Mouse (Mus musculus) forebrain, embryonic 12.5 days (tissue): Measurements from ENCODE around the gene Gnat1. TPM values are rescaled to one million over a fixed set of nuclear protein-coding genes. Genes with fewer than 3 reads are reported as not detected.
A peak's percentile ranks its signal among the peaks of the same experiment; 100 is the strongest.

Experiments
- ATAC-seq: fragments of 200-750 bp; cut with Nextera tagmentation; 2 replicates; pipeline ENCODE4 v1.8.0; 2017; ENCODE audit warnings: moderate TSS enrichment; ENCODE audit not compliant: low FRiP score
- H3K27ac ChIP-seq: fragments of 300-500 bp; sonication (generic); 2 replicates; pipeline ENCODE4 v1.5.1; 2016; ENCODE audit warnings: mild to moderate bottlenecking
- H3K27me3 ChIP-seq: fragments of 300-500 bp; sonication (generic); 2 replicates; pipeline ENCODE4 v1.6.1; 2016; ENCODE audit warnings: mild to moderate bottlenecking
- H3K36me3 ChIP-seq: fragments of 300-500 bp; sonication (generic); replicated peaks from 2 replicates; pipeline ENCODE4 v1.6.1; 2016; ENCODE audit warnings: mild to moderate bottlenecking
- H3K4me1 ChIP-seq: fragments of 300-500 bp; sonication (generic); 2 replicates; pipeline ENCODE4 v1.6.1; 2016
- H3K4me2 ChIP-seq: fragments of 300-500 bp; sonication (generic); 2 replicates; pipeline ENCODE4 v1.6.1; 2016; ENCODE audit warnings: mild to moderate bottlenecking, moderate library complexity
- H3K4me3 ChIP-seq: fragments of 300-500 bp; sonication (generic); replicated peaks from 2 replicates; pipeline ENCODE4 v1.5.1; 2016; ENCODE audit warnings: mild to moderate bottlenecking
- H3K9ac ChIP-seq: fragments of 300-500 bp; sonication (generic); 2 replicates; pipeline ENCODE4 v1.6.1; 2016; ENCODE audit warnings: mild to moderate bottlenecking
- H3K9me3 ChIP-seq: fragments of 300-500 bp; sonication (generic); 2 replicates; pipeline ENCODE4 v1.6.1; 2016
- WGBS: fragments of 180-500 bp; shearing (Covaris S2); methylation state at CpG from one replicate; pipeline ENCODE4 v1.1.7; 2016; 5-methylcytosine and 5-hydroxymethylcytosine counted together
- polyA plus RNA-seq: library from polyadenylated mRNA; unstranded; fragments of >200 nt; fragmentation: Nextera tagmentation; extraction: Ambion mirVana; gene quantifications from 2 replicates; pipeline ENCODE4 v1.2.1, GENCODE M21; 2016

Gene Gnat1
- polyA plus RNA-seq, result 1.7 and 2.1 TPM in 2 replicates

DNA sequence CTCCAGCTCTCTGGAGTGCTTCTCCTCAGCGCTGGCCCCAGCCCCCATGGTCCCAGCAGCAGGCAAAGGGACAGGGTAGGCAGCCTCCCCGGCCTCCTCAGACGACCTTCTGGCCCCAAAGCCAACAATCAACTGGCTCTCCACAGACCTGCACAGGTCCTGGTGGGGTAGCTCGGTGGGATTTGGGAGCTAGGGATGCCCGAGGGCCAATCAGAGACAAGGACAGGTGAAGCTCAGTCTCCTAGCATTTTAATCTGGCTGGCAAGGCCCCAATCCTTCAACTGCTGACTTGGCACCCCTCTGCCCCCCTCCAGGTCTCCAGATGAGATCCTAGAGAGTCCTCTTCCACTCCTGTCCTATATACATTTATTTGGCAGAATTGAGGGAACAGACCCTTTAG is at the start of gene Gnat1:
Gene Gnat1 (minus strand): TSS at position 212 of the 400 bp plus-strand sequence.
- no peak for ATAC-seq
- H3K27ac ChIP-seq, result no peak within 1 kb of the TSS

DNA sequence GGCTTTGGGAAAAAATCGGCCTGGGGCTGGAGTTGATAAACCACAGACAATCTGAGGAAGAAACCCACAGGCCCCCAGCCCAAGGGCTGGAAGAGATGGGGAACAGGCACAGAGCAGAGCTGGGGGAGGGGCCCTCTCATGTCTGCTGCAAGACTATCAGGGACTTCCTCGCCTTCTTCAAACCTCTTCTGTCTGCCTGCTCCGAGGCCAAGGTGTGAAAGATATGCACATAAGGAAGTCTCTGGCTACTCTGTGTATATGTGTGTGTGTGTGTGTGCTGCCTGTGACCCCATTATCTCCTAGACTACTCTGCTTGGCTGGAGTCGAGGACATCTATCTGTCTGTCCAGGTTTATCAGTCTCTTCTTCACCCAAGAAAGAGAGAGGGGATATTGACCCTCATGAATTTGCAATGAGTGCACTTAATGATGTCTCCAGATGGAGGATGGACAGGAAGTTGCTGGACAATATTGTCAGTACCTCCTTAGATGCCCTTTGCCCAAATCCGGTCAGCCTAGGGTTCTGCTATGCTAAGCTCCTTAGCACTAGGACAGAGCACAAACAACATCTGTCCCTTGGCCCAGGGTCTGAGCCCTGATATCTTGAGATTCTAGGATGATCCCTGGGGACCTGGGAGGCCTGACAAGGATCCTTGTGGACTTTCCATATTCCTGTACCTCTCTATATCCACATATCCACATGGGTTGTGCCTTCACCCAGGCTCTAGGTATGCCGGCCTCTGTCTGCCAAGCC is 49.6 kb upstream of the Gnat1 start:
- WGBS, result 76% methylated on average over 6 of the region's 6 CpGs
- ATAC-seq, result 0 out of 2 replicates have a peak, but pooled peaks have one; percentile 6
- Histone ChIP-seq H3K9me3 (no peaks in the 10 kb centered on the region), H3K36me3 (no peaks in the 10 kb centered on the region), H3K4me1 (peaks cover 56% of the 10 kb centered on the region), H3K4me3 (no peak overlapping the region), H3K27ac (peak overlapping the region; percentile 56; the same call in 1 of the 2 replicates), H3K9ac (no peak overlapping the region), H3K4me2 (no peak overlapping the region; the same call in 1 of the 2 replicates), H3K27me3 (no peaks in the 10 kb centered on the region)

More for the DNA sequence above, at the start of gene Gnat1:
- H3K9ac ChIP-seq, result no peak within 1 kb of the TSS
- no peak within 1 kb of the TSS for H3K4me2 ChIP-seq
- H3K36me3 ChIP-seq, result peaks cover 10% of the 10 kb centered on the region
- no peak within 1 kb of the TSS for H3K4me3 ChIP-seq
- no peaks in the 10 kb centered on the region for H3K9me3 ChIP-seq
- H3K27me3 ChIP-seq, result peaks cover 43% of the 10 kb centered on the region
- H3K4me1 ChIP-seq, result peaks cover 16% of the 10 kb centered on the region
- WGBS, result 45% methylated on average over 5 of the region's 5 CpGs

- Histone ChIP-seq H3K4me2 (no peak overlapping the region), H3K4me3 (no peak overlapping the region), H3K4me1 (peaks cover 75% of the 10 kb centered on the region), H3K9ac (no peak overlapping the region), H3K36me3 (no peaks in the 10 kb centered on the region), H3K27ac (0 out of 2 replicates have a peak overlapping the region, but pooled peaks have one; percentile 13), H3K27me3 (peaks cover 7% of the 10 kb centered on the region), H3K9me3 (no peaks in the 10 kb centered on the region)
- no peak for ATAC-seq
- 53% methylated on average over 3 of the region's 3 CpGs for WGBS
Observed at GRCm38 (mm10) chr9:107727041-107727440, 47.5 kb upstream of the Gnat1 start.

DNA sequence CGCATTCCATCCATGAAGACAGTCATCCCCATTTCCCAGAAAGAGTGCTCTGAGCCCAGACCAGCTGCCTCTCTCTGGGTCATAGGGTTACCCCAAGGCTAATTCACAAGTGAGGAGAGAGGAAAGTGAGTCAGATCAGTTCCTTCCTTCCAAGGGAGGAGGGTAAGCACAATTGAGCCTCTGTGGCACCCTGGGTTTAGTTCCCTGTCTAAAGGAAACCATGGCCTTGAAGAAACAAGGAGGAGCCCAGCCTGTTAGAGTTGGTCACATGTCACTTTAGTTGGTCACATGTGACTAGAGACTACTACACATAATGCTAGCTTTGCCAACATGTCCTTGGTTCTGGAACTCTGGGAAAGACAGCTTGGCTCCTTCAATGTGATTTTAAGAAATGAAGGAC is 45.3 kb upstream of the Gnat1 start:
- H3K27ac ChIP-seq, result 0 out of 2 replicates have a peak overlapping the region, but pooled peaks have one; percentile 1
- H3K27me3 ChIP-seq, result peaks cover 7% of the 10 kb centered on the region

GRCm38 (mm10) chr9:107723794-107724531 is 44.5 kb upstream of the Gnat1 start:
- no peaks in the 10 kb centered on the region for H3K9me3 ChIP-seq
- peaks cover 12% of the 10 kb centered on the region for H3K27me3 ChIP-seq
- no peak overlapping the region for H3K9ac ChIP-seq
- peak overlapping the region; percentile 39 for H3K4me2 ChIP-seq
- ATAC-seq, result peak; percentile 66
- no peak overlapping the region for H3K4me3 ChIP-seq
- WGBS, result 3% methylated on average over 11 of the region's 11 CpGs
- peaks cover 56% of the 10 kb centered on the region for H3K4me1 ChIP-seq
- peak overlapping the region; percentile 27; the same call in 1 of the 2 replicates for H3K27ac ChIP-seq
- H3K36me3 ChIP-seq, result no peaks in the 10 kb centered on the region

More for the DNA sequence above, 45.3 kb upstream of the Gnat1 start:
- no peak overlapping the region for H3K4me3 ChIP-seq
- H3K9ac ChIP-seq, result no peak overlapping the region
- no peaks in the 10 kb centered on the region for H3K9me3 ChIP-seq
- no peaks in the 10 kb centered on the region for H3K36me3 ChIP-seq
- H3K4me1 ChIP-seq, result peaks cover 64% of the 10 kb centered on the region
- ATAC-seq, result no peak
- 92% methylated on average over 1 of the region's 1 CpGs for WGBS
- no peak overlapping the region for H3K4me2 ChIP-seq

DNA sequence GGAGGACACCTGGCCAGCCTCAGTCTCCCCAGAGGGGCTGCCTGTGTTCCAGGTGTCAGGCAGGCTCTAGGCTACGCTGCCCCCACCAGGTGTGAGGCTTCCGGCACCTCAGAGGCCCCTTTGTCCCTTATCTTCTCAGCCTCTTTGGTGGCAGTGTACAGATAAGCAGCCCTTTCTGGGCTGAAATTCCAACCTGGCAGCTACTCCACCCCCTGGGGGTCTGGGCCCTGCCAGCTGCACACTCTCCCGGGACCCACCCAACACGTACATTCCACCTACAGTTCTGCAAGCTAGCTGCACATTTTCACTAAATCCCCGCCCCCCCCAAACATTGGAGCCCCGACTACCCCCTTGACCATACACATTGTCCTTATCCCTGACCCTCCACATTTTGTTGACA is 43.8 kb upstream of the Gnat1 start:
- Histone ChIP-seq H3K4me3 (no peak overlapping the region), H3K4me2 (peak overlapping the region; percentile 39), H3K9me3 (no peaks in the 10 kb centered on the region), H3K27ac (peak overlapping the region; percentile 27), H3K9ac (0 out of 2 replicates have a peak overlapping the region, but pooled peaks have one; percentile 21), H3K36me3 (no peaks in the 10 kb centered on the region), H3K27me3 (peaks cover 12% of the 10 kb centered on the region), H3K4me1 (peaks cover 49% of the 10 kb centered on the region)
- WGBS, result 11% methylated on average over 6 of the region's 6 CpGs
- peak; percentile 57 for ATAC-seq

- no peak for ATAC-seq
- Histone ChIP-seq H3K9ac (no peak overlapping the region), H3K4me1 (peaks cover 37% of the 10 kb centered on the region), H3K27ac (no peak overlapping the region), H3K36me3 (no peaks in the 10 kb centered on the region), H3K9me3 (no peaks in the 10 kb centered on the region), H3K27me3 (peaks cover 16% of the 10 kb centered on the region), H3K4me2 (no peak overlapping the region), H3K4me3 (no peak overlapping the region)
- 79% methylated on average over 10 of the region's 10 CpGs for WGBS
Observed at GRCm38 (mm10) chr9:107718781-107719540, 39.4 kb upstream of the Gnat1 start.

GRCm38 (mm10) chr9:107716951-107717350 is 37.4 kb upstream of the Gnat1 start:
- Histone ChIP-seq H3K36me3 (no peaks in the 10 kb centered on the region), H3K9me3 (no peaks in the 10 kb centered on the region), H3K4me2 (no peak overlapping the region), H3K9ac (no peak overlapping the region), H3K27me3 (peaks cover 10% of the 10 kb centered on the region), H3K27ac (no peak overlapping the region), H3K4me3 (no peak overlapping the region), H3K4me1 (peaks cover 18% of the 10 kb centered on the region)
- 50% methylated on average over 6 of the region's 6 CpGs for WGBS
- ATAC-seq, result no peak

DNA sequence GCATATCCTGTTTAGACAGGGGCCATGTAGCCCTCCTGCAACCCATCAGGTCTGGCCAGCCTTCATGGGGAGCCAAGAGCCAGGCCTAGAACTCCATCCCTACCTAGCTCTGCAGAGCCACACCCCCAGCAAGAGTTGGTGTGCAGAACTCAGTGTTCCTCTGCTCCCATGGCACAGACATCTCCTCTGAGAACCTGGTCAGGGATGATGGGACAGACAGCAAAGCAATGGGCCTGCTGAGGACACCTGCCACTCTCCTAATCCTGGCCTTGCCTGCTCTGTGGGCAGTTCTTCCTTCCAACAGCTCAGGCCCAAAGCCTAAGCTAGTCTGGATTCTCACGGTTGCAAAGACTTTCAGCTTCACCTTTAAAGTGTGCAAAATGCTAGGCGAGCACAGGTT is 36.1 kb upstream of the Gnat1 start:
- WGBS, result 82% methylated on average over 2 of the region's 2 CpGs
- H3K4me1 ChIP-seq, result peaks cover 16% of the 10 kb centered on the region
- H3K27me3 ChIP-seq, result peaks cover 20% of the 10 kb centered on the region
- H3K9ac ChIP-seq, result no peak overlapping the region
- H3K4me3 ChIP-seq, result no peak overlapping the region
- no peaks in the 10 kb centered on the region for H3K9me3 ChIP-seq
- no peak for ATAC-seq
- no peak overlapping the region for H3K27ac ChIP-seq
- H3K36me3 ChIP-seq, result no peaks in the 10 kb centered on the region
- H3K4me2 ChIP-seq, result no peak overlapping the region

- no peak overlapping the region; the same call in 1 of the 2 replicates for H3K4me2 ChIP-seq
- ATAC-seq, result no peak
- no peak overlapping the region for H3K9ac ChIP-seq
- no peaks in the 10 kb centered on the region for H3K36me3 ChIP-seq
- peaks cover 30% of the 10 kb centered on the region for H3K27me3 ChIP-seq
- H3K4me3 ChIP-seq, result no peak overlapping the region
- H3K9me3 ChIP-seq, result no peaks in the 10 kb centered on the region
- H3K4me1 ChIP-seq, result peaks cover 24% of the 10 kb centered on the region
- WGBS, result 20% methylated on average over 12 of the region's 12 CpGs
- peak overlapping the region; percentile 62 for H3K27ac ChIP-seq
Observed at GRCm38 (mm10) chr9:107714221-107714952, 34.9 kb upstream of the Gnat1 start.

DNA sequence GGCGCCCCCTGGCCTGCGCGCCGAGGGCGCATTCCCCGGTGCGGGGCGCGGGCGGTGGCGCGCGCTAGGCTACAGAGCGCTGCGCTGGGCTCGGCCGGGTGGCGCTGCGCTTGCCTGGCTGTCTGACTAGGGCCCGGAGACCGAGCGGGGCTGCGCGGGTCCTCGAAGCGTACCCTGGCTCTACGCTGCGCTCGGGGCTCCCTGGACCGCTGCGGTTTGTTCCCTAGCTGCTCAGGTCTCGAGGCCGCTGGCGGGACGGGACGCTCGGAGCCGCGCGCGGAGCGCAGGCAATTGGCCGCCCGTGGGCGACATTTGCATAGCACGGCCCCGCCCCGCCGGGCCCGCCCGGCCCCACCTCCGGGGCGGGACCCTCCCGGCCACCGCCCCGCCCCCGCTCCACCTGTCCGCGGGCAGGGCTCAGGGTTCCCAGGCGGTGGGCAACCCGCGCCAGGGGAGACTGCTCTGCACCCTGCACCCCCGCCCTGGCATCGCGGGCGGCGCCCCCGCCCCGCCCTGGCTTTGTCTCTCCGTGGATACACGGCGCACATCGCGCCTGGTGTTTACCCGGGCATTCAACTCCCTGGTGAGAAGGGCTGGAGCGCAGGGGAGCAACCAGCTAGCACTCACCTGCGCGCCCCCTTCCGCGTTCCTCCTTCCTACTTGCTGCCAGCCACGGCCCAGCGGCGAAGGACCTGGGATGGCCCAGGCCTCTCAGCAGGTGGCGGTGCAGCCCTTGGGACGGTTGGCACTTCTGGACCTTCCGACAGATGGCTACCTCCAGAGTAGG is 30.4 kb upstream of the Gnat1 start, which contains the start of gene Sema3f:
Gene Sema3f (minus strand): TSS at position 779 of the 787 bp plus-strand sequence.
- Histone ChIP-seq H3K4me3 (peak within 1 kb of the TSS; percentile 69), H3K27ac (peak within 1 kb of the TSS; percentile 80), H3K36me3 (peaks cover 1% of the 10 kb centered on the region; the same call in 1 of the 2 replicates), H3K4me1 (peaks cover 63% of the 10 kb centered on the region), H3K4me2 (peak within 1 kb of the TSS; percentile 97), H3K9me3 (no peaks in the 10 kb centered on the region), H3K9ac (peak within 1 kb of the TSS; percentile 84), H3K27me3 (peaks cover 61% of the 10 kb centered on the region)
- peak; percentile 79 for ATAC-seq
- 1% methylated on average over 53 of the region's 86 CpGs for WGBS
